Mouse (Mus musculus) heart, embryonic 12.5 days (tissue): Measurements from ENCODE around the gene Gm45785. TPM values are rescaled to one million over a fixed set of nuclear protein-coding genes. Genes with fewer than 3 reads are reported as not detected.

Experiments used
- ATAC-seq: fragments of 200-750 bp; cut with Nextera tagmentation; 2 replicates; pipeline ENCODE4 v1.8.0; 2017; ENCODE audit warnings: moderate TSS enrichment, moderate library complexity; ENCODE audit not compliant: insufficient number of reproducible peaks, low FRiP score
- H3K27ac ChIP-seq: fragments of 300-500 bp; sonication (generic); 2 replicates; pipeline ENCODE4 v1.5.1; 2016; ENCODE audit warnings: mild to moderate bottlenecking, moderate library complexity; ENCODE audit not compliant: poor library complexity, severe bottlenecking
- H3K27me3 ChIP-seq: fragments of 300-500 bp; sonication (generic); replicated peaks from 2 replicates; pipeline ENCODE4 v1.6.1; 2016; ENCODE audit warnings: mild to moderate bottlenecking, moderate library complexity
- H3K36me3 ChIP-seq: fragments of 300-500 bp; sonication (generic); 2 replicates; pipeline ENCODE4 v1.6.1; 2016; ENCODE audit warnings: mild to moderate bottlenecking, moderate library complexity
- H3K4me1 ChIP-seq: fragments of 300-500 bp; sonication (generic); replicated peaks from 2 replicates; pipeline ENCODE4 v1.6.1; 2016; ENCODE audit warnings: mild to moderate bottlenecking
- H3K4me2 ChIP-seq: fragments of 300-500 bp; sonication (generic); 2 replicates; pipeline ENCODE4 v1.6.1; 2016; ENCODE audit warnings: mild to moderate bottlenecking, moderate library complexity
- H3K4me3 ChIP-seq: fragments of 300-500 bp; sonication (generic); 2 replicates; pipeline ENCODE4 v1.5.1; 2016; ENCODE audit warnings: mild to moderate bottlenecking
- H3K9ac ChIP-seq: fragments of 300-500 bp; sonication (generic); 2 replicates; pipeline ENCODE4 v1.6.1; 2016; ENCODE audit warnings: mild to moderate bottlenecking, moderate library complexity
- H3K9me3 ChIP-seq: fragments of 300-500 bp; sonication (generic); replicated peaks from 2 replicates; pipeline ENCODE4 v1.6.1; 2016; ENCODE audit warnings: mild to moderate bottlenecking, moderate library complexity
- WGBS: fragments of 180-500 bp; shearing (Covaris S2); methylation state at CpG from one replicate; pipeline ENCODE4 v1.1.7; 2016; 5-methylcytosine and 5-hydroxymethylcytosine counted together
- polyA plus RNA-seq: library from polyadenylated mRNA; unstranded; fragments of >200 nt; fragmentation: Nextera tagmentation; extraction: Ambion mirVana; gene quantifications from 2 replicates; pipeline ENCODE4 v1.2.1, GENCODE M21; 2016

Gm45785 gene
- polyA plus RNA-seq, 1 experiment from 2014 or later: not detected

GRCm38 (mm10) chr7:140828171-140828881 is 27.8 kb downstream of the Gm45785 start:
- Histone ChIP-seq H3K4me2 (peak overlapping the region; percentile 8; the same call in 1 of the 2 replicates), H3K9me3 (no peaks in the 10 kb centered on the region), H3K9ac (no peak overlapping the region), H3K27ac (no peak overlapping the region), H3K4me1 (no peaks in the 10 kb centered on the region), H3K4me3 (no peak overlapping the region), H3K36me3 (no peaks in the 10 kb centered on the region), H3K27me3 (peaks cover 10% of the 10 kb centered on the region)
- ATAC-seq: no peak
- WGBS: 26% methylated on average over 8 of the region's 8 CpGs

DNA sequence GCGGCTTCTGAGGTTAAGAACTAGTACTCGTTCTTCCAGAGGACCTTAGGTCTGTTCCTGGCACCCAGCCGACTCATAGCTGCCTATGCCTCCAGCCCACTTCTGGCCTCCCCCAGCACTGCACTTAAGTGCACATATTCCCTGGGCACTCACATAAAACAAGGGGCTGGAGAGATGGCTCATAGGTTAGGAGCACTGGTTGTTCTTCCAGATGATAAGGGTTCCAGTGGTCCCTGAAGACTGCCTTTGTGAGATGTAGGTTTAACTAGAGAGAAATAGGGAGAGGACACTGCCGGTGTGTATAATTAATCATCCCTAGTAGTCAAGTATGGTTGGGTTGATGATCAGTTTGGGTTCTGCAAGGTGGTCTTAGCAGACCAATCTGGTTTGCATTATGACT is 33.4 kb downstream of the Gm45785 start:
- Histone ChIP-seq H3K4me3 (no peak overlapping the region), H3K27ac (no peak overlapping the region), H3K9me3 (no peaks in the 10 kb centered on the region), H3K36me3 (no peaks in the 10 kb centered on the region), H3K27me3 (peaks cover 5% of the 10 kb centered on the region), H3K4me1 (peaks cover 10% of the 10 kb centered on the region; the same call in 1 of the 2 replicates), H3K4me2 (no peak overlapping the region), H3K9ac (no peak overlapping the region)
- WGBS: 87% methylated on average over 4 of the region's 4 CpGs
- no peak for ATAC-seq

GRCm38 (mm10) chr7:140821653-140822329 is 34.3 kb downstream of the Gm45785 start, which contains the start of gene Zfp941:
TSS of gene Zfp941 (minus strand) at chr7:140822178.
- 3% methylated on average over 21 of the region's 21 CpGs for WGBS
- Histone ChIP-seq H3K9ac (peak within 1 kb of the TSS; percentile 72), H3K27ac (no peak within 1 kb of the TSS), H3K4me2 (peak within 1 kb of the TSS; percentile 86), H3K36me3 (no peaks in the 10 kb centered on the region), H3K4me3 (peak within 1 kb of the TSS; percentile 54), H3K27me3 (peaks cover 5% of the 10 kb centered on the region), H3K9me3 (no peaks in the 10 kb centered on the region), H3K4me1 (peaks cover 10% of the 10 kb centered on the region; the same call in 1 of the 2 replicates)
- peak; percentile 53; the same call in 1 of the 2 replicates for ATAC-seq

DNA sequence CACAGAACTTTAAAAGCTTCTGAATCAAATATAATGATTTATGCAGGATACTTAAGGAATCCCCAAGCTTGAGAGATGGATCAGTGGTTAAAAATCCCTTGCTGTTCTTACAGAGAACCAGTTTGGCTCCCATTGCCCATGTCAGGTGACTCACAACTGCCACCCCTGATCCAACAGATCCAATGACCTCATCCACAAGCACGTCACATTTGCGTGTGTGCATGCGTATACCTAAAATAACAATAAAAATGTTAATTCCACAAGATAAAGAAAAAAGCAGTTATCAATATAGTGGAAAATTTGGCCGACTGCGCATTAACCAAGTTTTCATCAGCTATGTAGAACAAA is 34.9 kb downstream of the Gm45785 start:
- 52% methylated on average over 5 of the region's 5 CpGs for WGBS
- peak overlapping the region; percentile 54 for H3K4me3 ChIP-seq
- H3K27ac ChIP-seq: no peak overlapping the region
- H3K4me2 ChIP-seq: peak overlapping the region; percentile 86
- ATAC-seq: no peak
- H3K27me3 ChIP-seq: peaks cover 5% of the 10 kb centered on the region
- no peak overlapping the region for H3K9ac ChIP-seq
- peaks cover 10% of the 10 kb centered on the region; the same call in 1 of the 2 replicates for H3K4me1 ChIP-seq
- no peaks in the 10 kb centered on the region for H3K9me3 ChIP-seq
- no peaks in the 10 kb centered on the region for H3K36me3 ChIP-seq

- Histone ChIP-seq H3K4me3 (no peak overlapping the region), H3K4me2 (no peak overlapping the region), H3K36me3 (no peaks in the 10 kb centered on the region), H3K27me3 (peaks cover 5% of the 10 kb centered on the region), H3K9ac (no peak overlapping the region), H3K4me1 (peaks cover 10% of the 10 kb centered on the region; the same call in 1 of the 2 replicates), H3K9me3 (no peaks in the 10 kb centered on the region), H3K27ac (no peak overlapping the region)
- 72% methylated on average over 4 of the region's 4 CpGs for WGBS
- ATAC-seq: no peak
Observed at GRCm38 (mm10) chr7:140820173-140820572, 36.0 kb downstream of the Gm45785 start.

GRCm38 (mm10) chr7:140812850-140813249 is 43.3 kb downstream of the Gm45785 start:
- Histone ChIP-seq H3K4me2 (no peak overlapping the region), H3K9me3 (no peaks in the 10 kb centered on the region), H3K27ac (no peak overlapping the region), H3K27me3 (no peaks in the 10 kb centered on the region), H3K4me3 (no peak overlapping the region), H3K36me3 (peaks cover 9% of the 10 kb centered on the region), H3K9ac (no peak overlapping the region), H3K4me1 (no peaks in the 10 kb centered on the region)
- WGBS: 83% methylated on average over 12 of the region's 12 CpGs
- ATAC-seq: no peak

- no peak overlapping the region for H3K9ac ChIP-seq
- peaks cover 9% of the 10 kb centered on the region for H3K36me3 ChIP-seq
- no peaks in the 10 kb centered on the region for H3K9me3 ChIP-seq
- H3K27me3 ChIP-seq: no peaks in the 10 kb centered on the region
- H3K27ac ChIP-seq: no peak overlapping the region
- H3K4me2 ChIP-seq: no peak overlapping the region
- WGBS: 88% methylated on average over 13 of the region's 13 CpGs
- no peak overlapping the region for H3K4me3 ChIP-seq
- no peak for ATAC-seq
- H3K4me1 ChIP-seq: no peaks in the 10 kb centered on the region
Observed at GRCm38 (mm10) chr7:140811714-140812113, 44.4 kb downstream of the Gm45785 start.

DNA sequence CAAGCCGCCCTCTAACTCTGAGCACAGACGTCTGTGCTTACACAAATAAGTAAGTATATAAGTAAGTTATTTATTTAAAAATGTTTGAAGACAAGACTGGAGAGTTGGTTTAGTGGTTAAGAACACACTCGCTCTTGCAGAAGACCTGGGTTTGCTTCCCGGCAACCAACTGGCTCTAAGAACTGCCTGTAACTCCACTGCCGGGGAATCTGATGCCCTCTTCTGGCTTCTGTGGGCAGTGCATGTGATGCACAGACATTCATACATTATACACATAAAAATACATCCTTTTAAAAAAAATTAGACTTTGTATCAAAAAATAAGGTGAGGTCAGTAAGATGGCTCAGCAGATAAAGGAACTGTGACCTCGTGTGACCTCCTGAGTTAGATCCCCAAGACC is 45.6 kb downstream of the Gm45785 start:
- WGBS: 88% methylated on average over 6 of the region's 6 CpGs
- Histone ChIP-seq H3K27ac (no peak overlapping the region), H3K4me1 (no peaks in the 10 kb centered on the region), H3K9ac (no peak overlapping the region), H3K9me3 (no peaks in the 10 kb centered on the region), H3K27me3 (no peaks in the 10 kb centered on the region), H3K36me3 (peaks cover 9% of the 10 kb centered on the region), H3K4me2 (no peak overlapping the region), H3K4me3 (no peak overlapping the region)
- ATAC-seq: no peak

DNA sequence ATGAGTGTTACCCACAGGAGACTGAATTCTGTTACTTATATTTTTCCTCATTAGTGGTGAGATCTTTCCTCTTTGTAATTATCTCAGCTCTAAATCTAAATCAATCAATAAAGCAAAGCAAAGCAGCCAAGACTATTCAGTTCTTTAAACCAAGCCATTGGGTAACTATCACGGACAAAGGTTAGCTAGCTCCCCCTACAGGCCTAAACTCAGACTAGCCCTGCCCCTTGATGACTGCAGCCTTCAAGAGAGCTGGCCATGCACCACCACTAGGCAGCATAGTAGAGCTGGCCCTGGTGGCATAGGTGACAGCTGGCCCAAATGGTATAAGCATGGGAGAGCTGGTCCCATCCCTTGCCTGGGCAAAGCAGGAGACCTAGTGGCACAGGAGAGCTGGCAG is 50.4 kb downstream of the Gm45785 start:
- H3K9me3 ChIP-seq: no peaks in the 10 kb centered on the region
- no peak for ATAC-seq
- no peaks in the 10 kb centered on the region for H3K36me3 ChIP-seq
- H3K9ac ChIP-seq: no peak overlapping the region
- 12% methylated on average over 1 of the region's 1 CpGs for WGBS
- no peak overlapping the region for H3K4me3 ChIP-seq
- H3K27me3 ChIP-seq: no peaks in the 10 kb centered on the region
- no peak overlapping the region for H3K27ac ChIP-seq
- H3K4me2 ChIP-seq: no peak overlapping the region
- no peaks in the 10 kb centered on the region for H3K4me1 ChIP-seq

DNA sequence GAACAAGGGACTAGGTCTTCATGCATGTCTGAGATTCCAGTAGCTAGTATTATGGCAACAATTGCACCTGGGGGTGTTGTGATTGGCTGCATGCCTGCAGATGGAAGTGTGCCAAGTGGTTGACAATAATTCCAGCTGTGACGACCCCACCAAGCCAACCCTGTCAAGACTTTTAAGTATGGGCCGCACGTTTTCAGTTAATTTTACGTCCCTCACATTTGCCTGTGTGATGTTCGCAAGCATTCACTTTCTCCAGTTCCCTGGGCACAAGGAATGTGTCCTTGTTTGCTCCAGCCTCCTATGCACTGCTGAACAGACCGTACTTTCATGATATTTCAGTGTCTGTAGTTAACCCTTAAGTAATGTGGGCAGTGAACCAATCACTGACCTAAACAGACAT is 53.5 kb downstream of the Gm45785 start:
- Histone ChIP-seq H3K9me3 (no peaks in the 10 kb centered on the region), H3K9ac (no peak overlapping the region), H3K4me2 (no peak overlapping the region), H3K27ac (no peak overlapping the region), H3K27me3 (no peaks in the 10 kb centered on the region), H3K4me1 (no peaks in the 10 kb centered on the region), H3K4me3 (no peak overlapping the region), H3K36me3 (no peaks in the 10 kb centered on the region)
- WGBS: 72% methylated on average over 6 of the region's 6 CpGs
- no peak for ATAC-seq

DNA sequence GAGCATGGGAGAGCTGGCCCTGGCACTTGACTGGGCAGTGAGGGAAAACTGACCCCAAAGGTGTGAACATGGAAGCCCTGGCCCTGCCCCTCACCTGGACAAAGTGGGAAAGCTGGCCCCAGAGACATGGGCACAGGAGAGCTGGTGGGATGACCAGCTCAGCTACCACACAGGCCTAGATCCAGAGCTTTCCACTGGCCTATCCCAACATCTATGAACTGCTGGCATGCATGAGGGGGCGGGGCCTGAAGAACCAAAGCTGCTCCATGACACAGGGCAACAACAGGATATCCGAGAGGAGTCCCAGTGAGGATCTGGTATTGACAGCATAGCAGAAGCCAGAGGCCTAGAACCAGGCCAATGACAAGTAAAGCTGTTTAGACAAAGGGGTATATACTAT is 57.9 kb downstream of the Gm45785 start:
- Histone ChIP-seq H3K9me3 (no peaks in the 10 kb centered on the region), H3K4me2 (no peak overlapping the region), H3K4me1 (no peaks in the 10 kb centered on the region), H3K27me3 (no peaks in the 10 kb centered on the region), H3K4me3 (no peak overlapping the region), H3K36me3 (no peaks in the 10 kb centered on the region), H3K9ac (no peak overlapping the region), H3K27ac (no peak overlapping the region)
- 64% methylated on average over 2 of the region's 2 CpGs for WGBS
- ATAC-seq: no peak
